Mouse (Mus musculus) kidney, adult 11 months (tissue): Measurements from ENCODE around the gene Cep85l.

ENCODE experiments used
- DNase-seq: peaks from one replicate; pipeline ENCODE4 v3.0.0; 2022

Gene Cep85l

GRCm38 (mm10) chr10:53379709-53380106 lies at the start of gene Cep85l:
Gene Cep85l, minus strand, starts transcription at chr10:53379947.
- peak; percentile 83 for DNase-seq

GRCm38 (mm10) chr10:53428695-53429447 lies 49.1 kb upstream of the Cep85l start:
- no peak for DNase-seq

DNA sequence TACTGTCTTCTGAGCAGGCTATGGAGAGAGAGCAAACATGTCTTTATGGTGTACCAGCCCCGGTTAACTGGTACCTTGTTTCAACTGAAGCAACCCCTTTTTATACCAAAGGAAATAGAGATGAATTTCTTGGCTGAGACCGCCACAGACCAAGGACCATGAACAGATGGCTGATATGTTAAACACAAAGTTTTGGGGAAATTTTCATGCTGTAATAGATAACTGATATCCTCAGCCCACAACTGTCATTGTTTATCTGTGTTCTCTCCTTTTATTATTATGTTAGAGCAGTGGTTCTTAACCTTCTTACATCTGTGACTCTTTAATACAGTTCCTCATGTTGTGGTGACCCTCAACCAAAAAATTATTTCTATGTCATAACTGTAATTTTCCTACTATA lies 46.8 kb upstream of the Cep85l start:
- no peak for DNase-seq

GRCm38 (mm10) chr10:53423091-53423490 lies 43.3 kb upstream of the Cep85l start:
- no peak for DNase-seq

- no peak for DNase-seq
Observed at GRCm38 (mm10) chr10:53422206-53422605, 42.5 kb upstream of the Cep85l start.

- no peak for DNase-seq
Observed at GRCm38 (mm10) chr10:53421613-53422012, 41.9 kb upstream of the Cep85l start.

GRCm38 (mm10) chr10:53420069-53420468 lies 40.3 kb upstream of the Cep85l start:
- DNase-seq, result no peak

GRCm38 (mm10) chr10:53419139-53419935 lies 39.6 kb upstream of the Cep85l start:
- no peak for DNase-seq

- no peak for DNase-seq
Observed at GRCm38 (mm10) chr10:53417015-53417414, 37.3 kb upstream of the Cep85l start.

- no peak for DNase-seq
Observed at GRCm38 (mm10) chr10:53416152-53416712, 36.5 kb upstream of the Cep85l start.

GRCm38 (mm10) chr10:53415252-53415651 lies 35.5 kb upstream of the Cep85l start:
- DNase-seq, result no peak

DNA sequence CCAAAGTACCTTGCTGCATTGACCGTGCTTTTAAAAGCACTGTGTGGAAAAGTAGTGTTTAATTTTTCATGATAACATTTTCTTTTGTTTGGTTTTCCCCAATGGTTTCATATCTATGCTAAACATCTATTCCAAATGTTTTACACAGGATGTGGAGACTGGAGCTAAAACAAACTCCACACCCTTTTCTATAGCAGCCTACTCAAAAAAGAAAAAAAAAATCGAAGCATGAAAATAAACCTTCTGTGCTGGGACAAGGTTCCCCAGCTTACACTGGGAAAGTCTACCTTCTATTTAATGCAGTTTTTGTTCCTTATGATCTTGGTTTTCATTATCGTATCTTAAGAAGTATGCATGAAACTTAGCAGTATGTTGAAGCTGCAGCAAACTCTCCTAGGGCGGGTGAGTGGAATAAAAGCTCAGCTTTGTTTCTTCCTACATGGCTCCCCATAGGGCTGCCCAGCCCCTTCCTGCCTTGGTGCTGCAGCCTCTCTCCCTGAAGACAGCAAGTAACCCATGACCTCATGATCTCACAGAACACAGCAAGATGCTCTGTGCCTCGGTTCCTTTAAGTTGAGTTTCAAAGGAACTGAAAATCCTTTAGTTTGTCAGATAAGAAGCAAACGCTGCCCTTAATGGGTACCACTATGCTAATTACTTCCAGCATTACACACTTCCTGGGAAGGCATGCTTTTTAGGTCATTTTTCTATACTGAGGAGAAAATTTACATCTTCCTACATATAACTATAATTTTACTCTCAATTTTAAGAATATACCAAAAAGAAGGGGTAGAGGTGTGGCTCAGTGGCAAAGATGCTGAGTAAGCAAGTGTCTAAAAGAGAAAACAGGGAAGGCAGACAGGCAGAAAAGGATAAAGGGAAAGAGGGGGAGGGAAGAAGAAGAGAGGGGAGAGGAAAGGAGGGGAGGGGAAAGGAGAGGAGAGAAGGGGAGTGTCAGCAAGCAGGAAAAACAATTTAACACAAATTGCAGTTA lies 34.6 kb upstream of the Cep85l start:
- no peak for DNase-seq

- DNase-seq, result no peak
Observed at GRCm38 (mm10) chr10:53412936-53413335, 33.2 kb upstream of the Cep85l start.

GRCm38 (mm10) chr10:53412165-53412564 lies 32.4 kb upstream of the Cep85l start:
- DNase-seq, result no peak

DNA sequence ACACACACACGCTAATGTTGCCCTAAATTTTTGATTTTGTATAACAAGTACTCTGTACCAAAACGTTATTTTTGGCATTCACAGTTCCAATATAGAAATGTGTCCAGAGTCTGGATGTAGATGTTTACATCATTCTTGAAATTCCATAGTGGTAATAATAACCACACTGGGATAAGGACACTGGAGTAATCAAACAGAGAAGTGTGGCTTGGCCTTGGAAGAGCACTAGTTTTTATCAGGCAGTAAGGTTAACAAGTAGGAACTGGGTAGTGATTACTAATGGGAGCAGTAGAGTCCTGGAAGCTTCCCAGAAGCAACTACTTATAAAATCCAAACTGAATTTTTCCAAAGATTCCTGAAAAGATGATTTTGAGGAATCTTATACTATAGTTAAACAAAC lies 31.1 kb upstream of the Cep85l start:
- no peak for DNase-seq

DNA sequence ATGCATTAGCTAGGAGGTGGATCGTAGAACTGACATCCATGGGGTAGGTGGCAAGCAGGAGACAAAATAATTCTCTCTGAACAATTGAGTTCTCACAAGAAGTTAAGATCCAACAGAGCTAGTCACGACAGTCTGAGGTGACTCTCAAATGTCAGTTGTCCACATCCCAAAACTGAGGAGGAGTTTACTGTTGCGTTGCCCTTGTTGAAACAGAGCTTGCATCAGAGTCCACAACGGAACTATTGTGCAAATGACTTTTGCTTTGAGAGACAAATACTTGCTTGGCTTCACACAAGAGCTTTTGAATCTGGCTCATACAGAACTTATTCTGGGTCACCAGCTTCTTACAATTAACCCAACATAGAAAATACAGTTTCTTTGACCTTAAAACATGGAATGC lies 27.7 kb upstream of the Cep85l start:
- DNase-seq, result no peak

DNA sequence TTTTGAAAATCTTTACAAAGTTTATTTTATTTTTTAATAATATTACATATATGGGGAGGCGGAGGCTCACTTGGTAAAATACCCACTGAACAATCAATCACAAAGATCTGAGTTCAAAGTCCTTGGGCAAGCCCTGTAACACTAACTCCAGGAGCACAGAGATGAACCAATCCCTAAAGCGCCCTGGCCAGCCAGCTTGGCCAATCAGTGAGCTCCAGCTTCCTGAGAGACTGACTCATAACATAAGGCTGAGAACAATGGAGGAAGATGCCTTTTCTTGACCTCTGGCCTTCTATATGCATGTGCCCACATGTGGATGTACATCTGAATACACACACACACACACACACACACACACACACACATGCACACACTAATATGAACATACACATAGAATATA lies 27.1 kb upstream of the Cep85l start:
- DNase-seq, result no peak

DNA sequence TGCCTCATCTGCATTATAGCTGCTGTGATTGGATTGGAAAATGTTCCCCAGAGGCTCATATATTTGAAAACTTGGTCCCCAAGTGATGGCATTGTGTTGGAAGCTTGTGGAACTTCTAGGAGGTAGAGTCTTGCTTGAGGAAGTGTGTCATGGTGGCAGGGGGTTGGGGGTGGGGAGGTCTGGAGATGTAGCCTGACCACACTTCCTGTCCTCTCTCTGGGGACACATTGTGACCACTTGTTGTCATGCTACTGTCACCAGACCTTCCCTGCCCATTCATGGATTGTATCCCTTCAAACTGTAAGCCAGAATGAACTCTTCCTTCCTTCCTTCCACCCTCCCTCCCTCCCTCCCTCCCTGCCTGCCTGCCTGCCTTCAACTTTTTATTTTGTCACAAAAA lies 22.5 kb upstream of the Cep85l start:
- no peak for DNase-seq

DNA sequence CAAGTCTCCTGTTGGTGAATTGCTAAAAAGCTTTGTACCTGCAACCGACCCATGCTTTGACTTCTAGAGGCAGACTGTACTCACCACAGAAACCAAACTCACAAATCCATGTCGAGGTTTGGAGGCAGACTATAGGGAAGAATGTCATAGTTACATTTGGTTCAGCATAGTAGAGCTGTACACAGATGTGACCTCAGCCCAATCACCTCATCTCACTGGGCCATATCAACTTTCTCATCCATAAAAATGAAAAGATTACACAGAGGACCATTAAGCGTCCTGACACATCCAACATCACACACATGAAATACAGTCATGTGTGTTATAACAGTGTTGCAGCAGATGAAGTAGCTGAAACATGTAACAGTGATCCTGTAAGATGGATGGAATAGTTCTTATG lies 19.3 kb upstream of the Cep85l start:
- no peak for DNase-seq

DNA sequence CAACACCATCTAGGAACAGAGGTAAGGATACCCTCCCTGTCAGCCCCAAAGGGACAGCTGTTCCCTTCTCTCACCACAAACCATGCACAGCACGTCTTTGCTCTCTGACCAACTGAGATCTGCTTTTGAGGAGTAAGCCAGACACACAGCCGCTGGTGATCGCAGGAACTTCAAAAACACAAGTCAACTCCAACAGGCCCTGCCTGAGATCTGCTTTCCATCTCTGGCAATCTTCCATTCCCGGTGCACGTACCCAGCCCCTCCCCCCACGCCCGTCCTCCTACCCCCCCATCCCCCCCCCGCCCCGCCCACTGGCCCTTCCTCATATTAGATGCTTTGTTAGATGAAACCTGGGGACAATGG lies 18.8 kb upstream of the Cep85l start:
- DNase-seq, result no peak

- no peak for DNase-seq
Observed at GRCm38 (mm10) chr10:53397846-53398539, 18.2 kb upstream of the Cep85l start.
